Mouse (Mus musculus) right cerebral cortex, postnatal 10 days (tissue): ENCODE data around the gene Pgam5.

Experiments used
- DNase-seq, 2 experiments: peaks; one replicate each; pipeline ENCODE4 v3.0.0; 2021; ENCODE audit warnings: low spot score in 2 of 2

The Pgam5 gene

GRCm38 (mm10) chr5:110269141-110270101 is at the start of gene Pgam5:
TSS of gene Pgam5 (minus strand) at chr5:110269913.
- DNase-seq, result peak; percentile 92 to 95

- no peak for DNase-seq
Observed at GRCm38 (mm10) chr5:110313127-110313526, 43.4 kb upstream of the Pgam5 start.

GRCm38 (mm10) chr5:110308861-110309260 is 39.1 kb upstream of the Pgam5 start:
- no peak for DNase-seq

GRCm38 (mm10) chr5:110300591-110300990 is 30.9 kb upstream of the Pgam5 start:
- DNase-seq, result no peak

GRCm38 (mm10) chr5:110296637-110297036 is 26.9 kb upstream of the Pgam5 start:
- no peak for DNase-seq

GRCm38 (mm10) chr5:110291649-110292048 is 21.9 kb upstream of the Pgam5 start:
- DNase-seq, result no peak

GRCm38 (mm10) chr5:110287084-110287475 is 17.4 kb upstream of the Pgam5 start:
- DNase-seq, result no peak

GRCm38 (mm10) chr5:110286446-110287083 is 16.9 kb upstream of the Pgam5 start:
- DNase-seq, result no peak

GRCm38 (mm10) chr5:110285770-110286445 is 16.2 kb upstream of the Pgam5 start, which contains the start of the genes Pxmp2 and Pole:
TSS of gene Pxmp2 (minus strand) at chr5:110286186.
TSS of gene Pole (plus strand) at chr5:110286306.
- DNase-seq, result peak; percentile 94 to 95

GRCm38 (mm10) chr5:110285156-110285555 is 15.4 kb upstream of the Pgam5 start:
- no peak for DNase-seq

GRCm38 (mm10) chr5:110284536-110284935 is 14.8 kb upstream of the Pgam5 start:
- peak; percentile 38 to 63 for DNase-seq

- DNase-seq, result no peak
Observed at GRCm38 (mm10) chr5:110281984-110282383, 12.3 kb upstream of the Pgam5 start.

GRCm38 (mm10) chr5:110276910-110277309 is 7.2 kb upstream of the Pgam5 start:
- DNase-seq, result no peak

- DNase-seq, result no peak
Observed at GRCm38 (mm10) chr5:110276391-110276790, 6.7 kb upstream of the Pgam5 start.

GRCm38 (mm10) chr5:110274846-110275245 is 5.1 kb upstream of the Pgam5 start:
- no peak for DNase-seq

- no peak for DNase-seq
Observed at GRCm38 (mm10) chr5:110274147-110274546, 4.4 kb upstream of the Pgam5 start.

GRCm38 (mm10) chr5:110270242-110270641 is 529 bp upstream of the Pgam5 start:
- DNase-seq, result no peak

GRCm38 (mm10) chr5:110266941-110267340 is 2.8 kb downstream of the Pgam5 start:
- no peak for DNase-seq

- DNase-seq, result no peak
Observed at GRCm38 (mm10) chr5:110244091-110244490, 25.6 kb downstream of the Pgam5 start.

GRCm38 (mm10) chr5:110232346-110232745 is 37.4 kb downstream of the Pgam5 start:
- DNase-seq, result no peak

GRCm38 (mm10) chr5:110231638-110232037 is 38.1 kb downstream of the Pgam5 start:
- no peak for DNase-seq
